Mouse (Mus musculus) right cerebral cortex, postnatal 10 days (tissue): ENCODE measurements around the gene Gm16181.

Source experiments
- DNase-seq, 2 experiments: peaks; one replicate each; pipeline ENCODE4 v3.0.0; 2021; ENCODE audit warnings: low spot score in 2 of 2

Gm16181 gene

GRCm38 (mm10) chr17:35195631-35196320 lies 24.9 kb upstream of the Gm16181 start:
- peak; percentile 85 for DNase-seq

- no peak for DNase-seq
These were observed 24.4 kb upstream of the Gm16181 start for GRCm38 (mm10) chr17:35196321-35196641.

GRCm38 (mm10) chr17:35197126-35197525 lies 23.5 kb upstream of the Gm16181 start:
- DNase-seq = no peak

- DNase-seq = no peak
These were observed 22.6 kb upstream of the Gm16181 start for GRCm38 (mm10) chr17:35198029-35198428.

GRCm38 (mm10) chr17:35198946-35199345 lies 21.7 kb upstream of the Gm16181 start:
- no peak for DNase-seq

- no peak for DNase-seq
These were observed 20.2 kb upstream of the Gm16181 start for GRCm38 (mm10) chr17:35200398-35200797.

GRCm38 (mm10) chr17:35201128-35201527 lies 19.5 kb upstream of the Gm16181 start:
- DNase-seq = no peak

- DNase-seq = no peak
These were observed 18.8 kb upstream of the Gm16181 start, which contains the start of gene Tnf for GRCm38 (mm10) chr17:35201787-35202186. Tnf (minus strand) TSS chr17:35202007.

- DNase-seq = no peak
These were observed 18.2 kb upstream of the Gm16181 start for GRCm38 (mm10) chr17:35202442-35202841.

GRCm38 (mm10) chr17:35204494-35205379 lies 15.9 kb upstream of the Gm16181 start, which contains the start of gene Lta:
Lta (minus strand) TSS chr17:35205351.
- DNase-seq = no peak

- DNase-seq = no peak
These were observed 15.3 kb upstream of the Gm16181 start for GRCm38 (mm10) chr17:35205380-35205769.

- no peak for DNase-seq
These were observed 10.7 kb upstream of the Gm16181 start for GRCm38 (mm10) chr17:35209785-35210535.

GRCm38 (mm10) chr17:35210593-35210992 lies 10.0 kb upstream of the Gm16181 start:
- DNase-seq = no peak

GRCm38 (mm10) chr17:35213071-35213470 lies 7.6 kb upstream of the Gm16181 start:
- DNase-seq = no peak

- DNase-seq = peak in 1 of 2 experiments; percentile 38
These were observed 2.0 kb upstream of the Gm16181 start for GRCm38 (mm10) chr17:35218516-35219193.

- peak in 1 of 2 experiments; percentile 22 for DNase-seq
These were observed 1.0 kb upstream of the Gm16181 start for GRCm38 (mm10) chr17:35219601-35220041.

GRCm38 (mm10) chr17:35222299-35222698 lies 1.7 kb downstream of the Gm16181 start:
- peak in 1 of 2 experiments; percentile 33 for DNase-seq

GRCm38 (mm10) chr17:35224641-35225040 lies 4.0 kb downstream of the Gm16181 start:
- no peak for DNase-seq

GRCm38 (mm10) chr17:35225456-35225855 lies 4.8 kb downstream of the Gm16181 start:
- no peak for DNase-seq

GRCm38 (mm10) chr17:35226561-35227046 lies 6.0 kb downstream of the Gm16181 start:
- DNase-seq = no peak

GRCm38 (mm10) chr17:35231022-35231421 lies 10.4 kb downstream of the Gm16181 start:
- no peak for DNase-seq
